Mouse (Mus musculus): ENCODE data around the gene Kif23. TPM values are rescaled to one million over a fixed set of nuclear protein-coding genes. Genes with fewer than 3 reads are reported as not detected.

Gene Kif23
- polyA plus RNA-seq, 1 experiment from 2014 or later, result 79.3 TPM

GRCm38 (mm10) chr9:61971045-61971444, 24.5 kb upstream of the Kif23 start:
- WGBS, result 50% methylated on average over 3 of the region's 3 CpGs
- no peaks in the 10 kb centered on the region for H3K36me3 ChIP-seq
- no peak overlapping the region for H3K4me2 ChIP-seq
- H3K27me3 ChIP-seq (replicated peaks), result peaks cover 3% of the 10 kb centered on the region; the same call in 1 of the 2 replicates
- no peaks in the 10 kb centered on the region for H3K4me1 ChIP-seq
- H3K27ac ChIP-seq (replicated peaks), result no peak overlapping the region
- no peak for ATAC-seq (ENCODE audit: extremely low read depth, insufficient number of reproducible peaks, low FRiP score, low TSS enrichment)
- H3K9ac ChIP-seq, result no peak overlapping the region
- H3K9me3 ChIP-seq, result no peaks in the 10 kb centered on the region
- H3K4me3 ChIP-seq, result no peak overlapping the region

DNA sequence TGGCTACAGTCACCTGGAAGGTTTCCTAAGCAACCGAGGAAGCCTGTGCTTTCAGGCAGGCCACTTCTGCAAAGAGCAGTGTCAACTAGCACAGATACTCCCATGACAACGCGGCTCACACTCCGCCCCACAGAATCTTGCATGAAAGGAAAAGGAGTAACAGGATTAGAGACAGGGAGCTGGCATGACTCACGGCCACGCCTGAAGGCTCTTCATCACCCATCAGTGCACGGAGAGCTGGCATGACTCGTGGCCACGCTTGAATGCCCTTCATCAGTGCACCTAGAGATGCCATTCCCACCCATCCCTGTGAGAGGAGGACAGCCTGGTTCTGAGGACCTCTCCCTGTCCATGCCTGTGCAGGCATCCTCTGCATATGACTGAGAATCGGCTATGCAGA, 20.8 kb upstream of the Kif23 start:
- no peak for ATAC-seq (ENCODE audit: extremely low read depth, insufficient number of reproducible peaks, low FRiP score, low TSS enrichment)
- Histone ChIP-seq H3K27me3 (replicated peaks) (no peaks in the 10 kb centered on the region), H3K4me3 (no peak overlapping the region), H3K36me3 (no peaks in the 10 kb centered on the region), H3K4me1 (0 out of 2 replicates have a peak, but pooled peaks cover 7% of the 10 kb centered on the region), H3K9ac (no peak overlapping the region), H3K4me2 (no peak overlapping the region), H3K27ac (replicated peaks) (no peak overlapping the region), H3K9me3 (no peaks in the 10 kb centered on the region)
- 71% methylated on average over 10 of the region's 10 CpGs for WGBS

GRCm38 (mm10) chr9:61965987-61966386, 19.4 kb upstream of the Kif23 start:
- ATAC-seq (ENCODE audit: extremely low read depth, insufficient number of reproducible peaks, low FRiP score, low TSS enrichment), result no peak
- 78% methylated on average over 7 of the region's 7 CpGs for WGBS
- Histone ChIP-seq H3K9ac (no peak overlapping the region), H3K9me3 (no peaks in the 10 kb centered on the region), H3K4me2 (no peak overlapping the region), H3K27ac (replicated peaks) (no peak overlapping the region), H3K27me3 (replicated peaks) (no peaks in the 10 kb centered on the region), H3K4me1 (peaks cover 8% of the 10 kb centered on the region), H3K4me3 (no peak overlapping the region), H3K36me3 (no peaks in the 10 kb centered on the region)

GRCm38 (mm10) chr9:61965411-61965930, 18.9 kb upstream of the Kif23 start:
- H3K4me1 ChIP-seq, result peaks cover 13% of the 10 kb centered on the region
- H3K9ac ChIP-seq, result 0 out of 2 replicates have a peak overlapping the region, but pooled peaks have one; percentile 0
- no peak overlapping the region for H3K4me3 ChIP-seq
- ATAC-seq (ENCODE audit: extremely low read depth, insufficient number of reproducible peaks, low FRiP score, low TSS enrichment), result no peak
- WGBS, result 35% methylated on average over 4 of the region's 4 CpGs
- H3K27ac ChIP-seq (replicated peaks), result no peak overlapping the region
- no peaks in the 10 kb centered on the region for H3K36me3 ChIP-seq
- H3K27me3 ChIP-seq (replicated peaks), result no peaks in the 10 kb centered on the region
- no peaks in the 10 kb centered on the region for H3K9me3 ChIP-seq
- no peak overlapping the region for H3K4me2 ChIP-seq

- H3K9ac ChIP-seq, result no peak overlapping the region
- no peak for ATAC-seq (ENCODE audit: extremely low read depth, insufficient number of reproducible peaks, low FRiP score, low TSS enrichment)
- WGBS, result 61% methylated on average over 6 of the region's 6 CpGs
Measured at GRCm38 (mm10) chr9:61963356-61963755, 16.8 kb upstream of the Kif23 start.

GRCm38 (mm10) chr9:61961181-61961580, 14.6 kb upstream of the Kif23 start:
- 78% methylated on average over 4 of the region's 4 CpGs for WGBS
- Histone ChIP-seq H3K36me3 (no peaks in the 10 kb centered on the region), H3K4me3 (no peak overlapping the region), H3K4me2 (no peak overlapping the region), H3K27me3 (replicated peaks) (no peaks in the 10 kb centered on the region), H3K27ac (replicated peaks) (no peak overlapping the region), H3K9me3 (no peaks in the 10 kb centered on the region), H3K4me1 (peaks cover 18% of the 10 kb centered on the region), H3K9ac (no peak overlapping the region)
- ATAC-seq (ENCODE audit: extremely low read depth, insufficient number of reproducible peaks, low FRiP score, low TSS enrichment), result no peak

More at GRCm38 (mm10) chr9:61963356-61963755, 16.8 kb upstream of the Kif23 start:
- Histone ChIP-seq H3K4me1 (peaks cover 18% of the 10 kb centered on the region), H3K27ac (replicated peaks) (no peak overlapping the region), H3K4me2 (no peak overlapping the region), H3K4me3 (no peak overlapping the region), H3K9me3 (no peaks in the 10 kb centered on the region), H3K27me3 (replicated peaks) (no peaks in the 10 kb centered on the region), H3K36me3 (no peaks in the 10 kb centered on the region)

DNA sequence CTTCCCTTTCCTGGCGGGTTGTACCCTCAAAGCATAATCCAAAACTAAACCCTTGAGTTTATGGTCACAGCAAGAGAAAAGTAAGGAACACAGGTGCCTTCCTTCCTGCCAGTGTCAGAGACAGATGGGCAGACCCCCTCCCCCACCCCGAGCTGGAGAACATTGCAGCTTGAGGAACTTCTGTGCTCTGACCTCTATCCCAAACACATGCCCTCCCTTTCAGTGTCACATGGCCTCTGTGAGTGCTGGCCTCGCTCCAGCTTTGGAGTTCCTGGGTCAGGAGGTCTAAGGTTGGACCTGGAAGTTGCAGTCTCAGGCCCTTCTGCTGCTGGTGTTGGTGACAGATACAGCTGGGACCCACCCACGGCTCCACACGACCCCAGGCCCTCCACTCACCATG, 14.2 kb upstream of the Kif23 start:
- 43% methylated on average over 5 of the region's 5 CpGs for WGBS
- no peak overlapping the region for H3K4me3 ChIP-seq
- H3K9me3 ChIP-seq, result no peaks in the 10 kb centered on the region
- no peaks in the 10 kb centered on the region for H3K27me3 ChIP-seq (replicated peaks)
- no peaks in the 10 kb centered on the region for H3K36me3 ChIP-seq
- H3K9ac ChIP-seq, result no peak overlapping the region
- peaks cover 18% of the 10 kb centered on the region for H3K4me1 ChIP-seq
- no peak overlapping the region for H3K4me2 ChIP-seq
- H3K27ac ChIP-seq (replicated peaks), result no peak overlapping the region
- no peak for ATAC-seq (ENCODE audit: extremely low read depth, insufficient number of reproducible peaks, low FRiP score, low TSS enrichment)

GRCm38 (mm10) chr9:61959921-61960569, 13.5 kb upstream of the Kif23 start:
- Histone ChIP-seq H3K27me3 (replicated peaks) (no peaks in the 10 kb centered on the region), H3K27ac (replicated peaks) (no peak overlapping the region)
- ATAC-seq (ENCODE audit: extremely low read depth, insufficient number of reproducible peaks, low FRiP score, low TSS enrichment), result no peak

GRCm38 (mm10) chr9:61954707-61955106, 8.1 kb upstream of the Kif23 start:
- Histone ChIP-seq H3K9me3 (no peaks in the 10 kb centered on the region), H3K4me3 (no peak overlapping the region), H3K27ac (replicated peaks) (no peak overlapping the region), H3K27me3 (replicated peaks) (no peaks in the 10 kb centered on the region), H3K4me1 (peaks cover 7% of the 10 kb centered on the region), H3K4me2 (no peak overlapping the region), H3K9ac (no peak overlapping the region), H3K36me3 (no peaks in the 10 kb centered on the region)
- no peak for ATAC-seq (ENCODE audit: extremely low read depth, insufficient number of reproducible peaks, low FRiP score, low TSS enrichment)

More at GRCm38 (mm10) chr9:61959921-61960569, 13.5 kb upstream of the Kif23 start:
- Histone ChIP-seq H3K4me1 (peaks cover 16% of the 10 kb centered on the region), H3K9ac (no peak overlapping the region), H3K4me3 (no peak overlapping the region), H3K9me3 (no peaks in the 10 kb centered on the region), H3K4me2 (no peak overlapping the region), H3K36me3 (no peaks in the 10 kb centered on the region)
- WGBS, result 84% methylated on average over 1 of the region's 1 CpGs

GRCm38 (mm10) chr9:61952241-61952640, 5.7 kb upstream of the Kif23 start:
- no peaks in the 10 kb centered on the region for H3K9me3 ChIP-seq
- no peaks in the 10 kb centered on the region for H3K36me3 ChIP-seq
- no peaks in the 10 kb centered on the region for H3K27me3 ChIP-seq (replicated peaks)
- H3K27ac ChIP-seq (replicated peaks), result no peak overlapping the region
- WGBS, result 44% methylated on average over 7 of the region's 7 CpGs
- no peak for ATAC-seq (ENCODE audit: extremely low read depth, insufficient number of reproducible peaks, low FRiP score, low TSS enrichment)
- no peak overlapping the region for H3K4me3 ChIP-seq
- peaks cover 14% of the 10 kb centered on the region for H3K4me1 ChIP-seq
- H3K4me2 ChIP-seq, result no peak overlapping the region
- H3K9ac ChIP-seq, result 0 out of 2 replicates have a peak overlapping the region, but pooled peaks have one; percentile 10

GRCm38 (mm10) chr9:61947402-61948346, 1.1 kb upstream of the Kif23 start:
- Histone ChIP-seq H3K4me1 (peaks cover 28% of the 10 kb centered on the region), H3K9me3 (no peaks in the 10 kb centered on the region), H3K36me3 (peaks cover 14% of the 10 kb centered on the region), H3K9ac (peak overlapping the region; percentile 75), H3K27ac (replicated peaks) (peak overlapping the region; percentile 61), H3K27me3 (replicated peaks) (no peaks in the 10 kb centered on the region), H3K4me3 (peak overlapping the region; percentile 92), H3K4me2 (peak overlapping the region; percentile 98)
- no peak for ATAC-seq (ENCODE audit: extremely low read depth, insufficient number of reproducible peaks, low FRiP score, low TSS enrichment)
- WGBS, result 8% methylated on average over 24 of the region's 24 CpGs

Data from heart, embryonic 13.5 days (tissue).